Mouse (Mus musculus): ENCODE measurements at regions not wholly inside any gene's neighbourhood (a gene's known extent, or its start where the extent isn't known, plus 50 kb on each side); places are given as distances from the start of the nearest gene placed in this dataset.
A peak's percentile ranks its signal among the peaks of the same experiment; 100 is the strongest.
"Not testable (repeated sequence)": the region's sequence is repeated elsewhere in the genome, so short reads cannot be mapped to it uniquely, and the experiment has no call there.

GRCm38 (mm10) chr13:27945062-27945461, 71.0 kb upstream of the Prl4a1 start:
- Histone ChIP-seq H3K27me3 (ENCODE audit: insufficient read depth, low read length) (no peaks in the 10 kb centered on the region), H3K9me3 (ENCODE audit: low read length) (no peaks in the 10 kb centered on the region), H3K4me3 (ENCODE audit: low read depth, low read length) (no peak overlapping the region), H3K9ac (no peak overlapping the region), H3K27ac (ENCODE audit: low read depth, low read length) (no peak overlapping the region), H3K4me1 (ENCODE audit: insufficient read depth) (no peaks in the 10 kb centered on the region), H3K36me3 (ENCODE audit: insufficient read depth) (no peaks in the 10 kb centered on the region), H3K4me2 (ENCODE audit: low read depth) (no peak overlapping the region)
- DNase-seq: peak; percentile 1
- no peak for ATAC-seq
- 53% methylated on average over 3 of the region's 3 CpGs for WGBS
- peak; percentile 53 for TF ChIP-seq CTCF (IDR thresholded peaks at IDR 0.05; ENCODE audit: low read depth)

- not testable (repeated sequence) for H3K4me1 ChIP-seq (ENCODE audit: insufficient read depth); ATAC-seq; H3K4me3 ChIP-seq (ENCODE audit: low read depth, low read length); H3K9ac ChIP-seq; H3K27ac ChIP-seq (ENCODE audit: low read depth, low read length); H3K27me3 ChIP-seq (ENCODE audit: insufficient read depth, low read length); DNase-seq; H3K4me2 ChIP-seq (ENCODE audit: low read depth); H3K9me3 ChIP-seq (ENCODE audit: low read length); H3K36me3 ChIP-seq (ENCODE audit: insufficient read depth)
- WGBS: 79% methylated on average over 1 of the region's 1 CpGs
Measured at GRCm38 (mm10) chr13:27960421-27960820, 55.6 kb upstream of the Prl4a1 start.

DNA sequence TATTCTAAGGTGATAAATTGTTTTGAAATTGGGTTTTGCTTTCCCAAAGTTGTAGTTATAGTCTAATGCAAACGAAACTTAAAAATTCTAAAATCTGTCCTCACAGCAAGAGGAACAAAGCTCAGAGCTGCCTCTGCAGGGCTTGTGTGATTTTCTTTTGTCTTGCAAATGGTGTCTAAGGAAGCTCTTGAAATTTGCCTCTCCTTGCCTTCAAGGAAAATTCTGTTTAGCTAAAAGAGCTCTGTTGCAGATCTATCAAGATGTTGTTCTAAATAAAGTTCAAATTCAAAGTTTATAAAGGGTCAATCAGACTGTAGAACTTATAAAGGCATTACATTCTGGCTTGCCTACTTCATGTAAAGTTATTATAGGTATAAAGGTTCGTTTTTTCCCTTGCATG, 53.6 kb upstream of the Prl4a1 start:
- H3K4me1 ChIP-seq (ENCODE audit: insufficient read depth); DNase-seq; ATAC-seq; H3K27me3 ChIP-seq (ENCODE audit: insufficient read depth, low read length); H3K9ac ChIP-seq; H3K4me3 ChIP-seq (ENCODE audit: low read depth, low read length); H3K4me2 ChIP-seq (ENCODE audit: low read depth); H3K36me3 ChIP-seq (ENCODE audit: insufficient read depth); H3K27ac ChIP-seq (ENCODE audit: low read depth, low read length); H3K9me3 ChIP-seq (ENCODE audit: low read length): not testable (repeated sequence)
- WGBS: 83% methylated on average over 2 of the region's 2 CpGs

GRCm38 (mm10) chr13:27966021-27966420, 50.0 kb upstream of the Prl4a1 start:
- H3K9me3 ChIP-seq (ENCODE audit: low read length); H3K36me3 ChIP-seq (ENCODE audit: insufficient read depth); H3K27me3 ChIP-seq (ENCODE audit: insufficient read depth, low read length); H3K9ac ChIP-seq; H3K4me2 ChIP-seq (ENCODE audit: low read depth); H3K4me3 ChIP-seq (ENCODE audit: low read depth, low read length); DNase-seq; H3K4me1 ChIP-seq (ENCODE audit: insufficient read depth); ATAC-seq; H3K27ac ChIP-seq (ENCODE audit: low read depth, low read length): not testable (repeated sequence)
- WGBS: 86% methylated on average over 2 of the region's 2 CpGs

Data from forebrain, postnatal 0 days (tissue).